Mouse (Mus musculus) forebrain, embryonic 15.5 days (tissue): ENCODE measurements around the gene Mex3a. TPM values are rescaled to one million over a fixed set of nuclear protein-coding genes. Genes with fewer than 3 reads are reported as not detected.

Experiments
- ATAC-seq: fragments of 200-750 bp; cut with Nextera tagmentation; replicated peaks from 2 replicates; pipeline ENCODE4 v1.8.0; 2017; ENCODE audit warnings: mild to moderate bottlenecking, moderate TSS enrichment, moderate library complexity
- H3K27ac ChIP-seq: fragments of 300-500 bp; sonication (generic); replicated peaks from 2 replicates; pipeline ENCODE4 v1.5.1; 2015; ENCODE audit warnings: mild to moderate bottlenecking, inconsistent platforms
- H3K27me3 ChIP-seq: fragments of 300-500 bp; sonication (generic); 2 replicates; pipeline ENCODE4 v1.6.1; 2015; ENCODE audit warnings: inconsistent platforms
- H3K36me3 ChIP-seq: fragments of 300-500 bp; sonication (generic); 2 replicates; pipeline ENCODE4 v1.6.1; 2015; ENCODE audit warnings: mild to moderate bottlenecking, inconsistent platforms
- H3K4me1 ChIP-seq: fragments of 300-500 bp; sonication (generic); 2 replicates; pipeline ENCODE4 v1.6.1; 2015; ENCODE audit warnings: inconsistent platforms
- H3K4me2 ChIP-seq: fragments of 300-500 bp; sonication (generic); replicated peaks from 2 replicates; pipeline ENCODE4 v1.6.1; 2015; ENCODE audit warnings: mild to moderate bottlenecking, inconsistent platforms
- H3K4me3 ChIP-seq: fragments of 300-500 bp; sonication (generic); 2 replicates; pipeline ENCODE4 v1.5.1; 2015; ENCODE audit warnings: mild to moderate bottlenecking, inconsistent platforms
- H3K9ac ChIP-seq: fragments of 300-500 bp; sonication (generic); replicated peaks from 2 replicates; pipeline ENCODE4 v1.6.1; 2015; ENCODE audit warnings: mild to moderate bottlenecking, inconsistent platforms
- H3K9me3 ChIP-seq: fragments of 300-500 bp; sonication (generic); 2 replicates; pipeline ENCODE4 v1.6.1; 2016; ENCODE audit warnings: inconsistent platforms
- WGBS: fragments of 180-500 bp; shearing (Covaris S2); methylation state at CpG from one replicate; pipeline ENCODE4 v1.1.7; 2015; ENCODE audit warnings: mixed read lengths; 5-methylcytosine and 5-hydroxymethylcytosine counted together
- polyA plus RNA-seq: library from polyadenylated mRNA; unstranded; fragments of >200 nt; fragmentation: Nextera tagmentation; extraction: Ambion mirVana; gene quantifications from 2 replicates; pipeline ENCODE4 v1.2.1, GENCODE M21; 2015

Gene Mex3a
- polyA plus RNA-seq, 1 experiment from 2014 or later = 50.6 TPM

DNA sequence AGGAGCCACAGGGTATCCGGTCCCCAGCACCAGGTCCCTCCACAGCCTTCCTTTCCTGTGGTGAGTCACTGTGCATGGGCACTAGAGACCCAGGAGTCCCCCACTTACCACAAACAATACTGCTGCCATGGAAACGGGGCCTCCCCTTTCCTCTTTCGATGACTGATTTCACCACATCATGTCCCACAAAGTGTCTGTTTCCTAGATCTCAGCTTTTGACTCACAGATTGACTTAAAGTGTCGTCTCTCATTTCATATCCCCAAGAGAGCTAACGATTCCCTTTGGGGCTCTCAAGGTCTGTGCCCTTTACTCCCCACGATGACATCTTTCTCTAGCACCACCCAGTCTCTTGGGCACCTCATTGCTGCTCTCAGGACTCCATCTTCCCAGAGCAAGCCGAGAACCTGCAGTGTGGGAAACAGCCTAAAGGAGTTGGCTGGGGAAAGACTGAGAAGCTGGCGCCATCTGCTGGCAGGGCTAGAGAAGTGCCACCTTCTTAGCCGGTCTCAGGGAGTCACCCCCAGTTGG lies 10.3 kb upstream of the Mex3a start:
- Histone ChIP-seq H3K9me3 (no peaks in the 10 kb centered on the region), H3K4me1 (peaks cover 23% of the 10 kb centered on the region), H3K9ac (no peak overlapping the region), H3K4me3 (no peak overlapping the region), H3K27ac (no peak overlapping the region), H3K4me2 (no peak overlapping the region), H3K36me3 (peaks cover 15% of the 10 kb centered on the region), H3K27me3 (no peaks in the 10 kb centered on the region)
- no peak for ATAC-seq
- WGBS = 31% methylated on average over 9 of the region's 9 CpGs

DNA sequence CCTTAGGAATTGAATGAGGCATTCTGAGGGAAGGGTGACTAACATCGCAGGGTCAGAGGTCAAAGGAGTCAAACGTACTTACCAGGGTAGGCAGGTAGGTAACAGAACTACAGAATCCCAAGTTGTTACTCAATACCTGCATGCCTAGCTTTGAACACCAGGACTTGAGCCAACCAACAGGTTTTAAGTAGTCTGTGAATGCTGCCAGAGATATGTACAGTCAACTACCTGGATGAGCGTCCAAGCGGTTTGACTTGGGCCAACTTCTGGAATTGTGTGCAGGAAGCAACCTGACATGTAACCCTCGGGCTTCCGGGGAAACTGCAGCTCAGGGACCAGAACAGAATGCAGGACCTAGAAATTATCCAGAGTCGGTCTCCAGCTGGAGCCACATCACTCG lies 9.2 kb upstream of the Mex3a start:
- no peak for ATAC-seq
- H3K4me2 ChIP-seq = no peak overlapping the region
- H3K4me3 ChIP-seq = no peak overlapping the region
- 90% methylated on average over 8 of the region's 8 CpGs for WGBS
- H3K9ac ChIP-seq = no peak overlapping the region
- H3K9me3 ChIP-seq = no peaks in the 10 kb centered on the region
- peaks cover 34% of the 10 kb centered on the region for H3K4me1 ChIP-seq
- H3K27me3 ChIP-seq = no peaks in the 10 kb centered on the region
- peaks cover 15% of the 10 kb centered on the region for H3K36me3 ChIP-seq
- no peak overlapping the region for H3K27ac ChIP-seq

DNA sequence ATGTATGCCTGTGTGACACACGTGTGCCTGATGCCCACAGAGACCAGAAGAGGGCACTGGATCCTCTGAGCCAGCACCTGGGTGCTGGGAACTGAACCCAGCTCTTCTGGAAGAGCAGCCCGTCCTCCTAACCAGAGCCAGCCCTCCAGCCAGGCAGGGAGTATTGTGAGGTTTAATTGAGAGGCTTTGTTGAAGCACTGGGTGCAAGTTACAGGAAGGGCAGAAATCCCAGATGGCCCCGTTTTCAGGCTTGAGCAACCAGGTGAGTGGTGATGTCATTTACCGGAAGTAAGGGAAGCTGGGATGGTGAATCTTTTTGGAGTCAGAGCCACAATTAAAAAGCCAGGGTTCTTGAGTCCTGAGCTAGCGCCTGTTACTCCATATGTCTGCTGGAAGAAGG lies 7.2 kb upstream of the Mex3a start:
- peaks cover 53% of the 10 kb centered on the region for H3K4me1 ChIP-seq

DNA sequence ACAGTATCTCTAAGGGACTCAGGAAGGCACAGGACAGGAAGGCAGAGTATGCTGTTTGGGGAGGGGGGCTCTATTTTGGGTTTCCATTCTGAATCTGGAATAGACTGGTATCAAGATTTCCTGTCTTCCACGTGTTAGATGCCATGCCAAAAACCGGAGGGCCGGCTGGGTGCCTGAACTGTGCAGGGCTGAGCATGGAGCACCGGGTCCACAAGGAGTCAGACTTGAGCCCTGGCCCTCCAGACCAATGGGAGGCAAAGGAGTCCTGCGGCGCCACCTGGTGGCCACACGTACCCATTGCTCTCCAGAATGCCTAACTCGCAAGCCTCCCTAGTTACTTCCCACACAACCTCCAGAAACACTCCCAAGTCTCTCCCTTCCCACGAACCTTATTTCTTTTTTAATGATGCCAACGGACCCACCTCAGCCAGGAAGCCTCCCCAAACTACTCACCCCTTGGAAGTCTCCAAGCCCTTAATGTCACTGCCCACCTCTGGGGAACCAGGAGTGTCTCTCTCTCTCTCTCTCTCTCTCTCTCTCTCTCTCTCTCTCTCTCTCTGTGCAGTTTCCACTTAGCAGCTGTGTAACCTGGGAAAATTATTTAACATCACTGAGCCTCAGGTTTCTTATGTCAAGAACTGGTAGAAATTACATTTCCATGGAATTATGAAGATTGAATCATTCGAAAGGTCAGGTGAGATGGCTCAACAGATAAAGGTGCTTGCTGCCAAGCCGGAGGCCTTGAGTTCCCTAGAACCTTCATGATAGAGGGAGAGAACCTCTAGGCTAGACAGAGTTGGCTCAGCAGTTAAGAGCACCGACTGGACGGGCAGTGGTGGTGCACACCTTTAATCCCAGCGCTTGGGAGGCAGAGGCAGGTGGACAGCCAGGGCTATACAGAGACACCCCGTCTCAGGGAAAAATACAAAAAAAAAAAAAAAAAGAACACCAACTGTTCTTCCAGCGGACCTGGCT lies 5.8 kb upstream of the Mex3a start:
- peaks cover 15% of the 10 kb centered on the region for H3K36me3 ChIP-seq
- peak overlapping the region; percentile 26; the same call in 1 of the 2 replicates for H3K9ac ChIP-seq
- peak; percentile 57 for ATAC-seq
- 30% methylated on average over 17 of the region's 17 CpGs for WGBS
- no peaks in the 10 kb centered on the region for H3K9me3 ChIP-seq
- peak overlapping the region; percentile 67 for H3K27ac ChIP-seq
- H3K4me1 ChIP-seq = peaks cover 59% of the 10 kb centered on the region
- no peaks in the 10 kb centered on the region for H3K27me3 ChIP-seq
- H3K4me3 ChIP-seq = peak overlapping the region; percentile 16
- peak overlapping the region; percentile 26 for H3K4me2 ChIP-seq

More for the DNA sequence above, 7.2 kb upstream of the Mex3a start:
- no peak overlapping the region for H3K4me3 ChIP-seq
- H3K27ac ChIP-seq = no peak overlapping the region
- H3K9ac ChIP-seq = no peak overlapping the region
- peaks cover 15% of the 10 kb centered on the region for H3K36me3 ChIP-seq
- no peak for ATAC-seq
- H3K4me2 ChIP-seq = no peak overlapping the region
- WGBS = 89% methylated on average over 5 of the region's 5 CpGs
- no peaks in the 10 kb centered on the region for H3K27me3 ChIP-seq
- no peaks in the 10 kb centered on the region for H3K9me3 ChIP-seq

DNA sequence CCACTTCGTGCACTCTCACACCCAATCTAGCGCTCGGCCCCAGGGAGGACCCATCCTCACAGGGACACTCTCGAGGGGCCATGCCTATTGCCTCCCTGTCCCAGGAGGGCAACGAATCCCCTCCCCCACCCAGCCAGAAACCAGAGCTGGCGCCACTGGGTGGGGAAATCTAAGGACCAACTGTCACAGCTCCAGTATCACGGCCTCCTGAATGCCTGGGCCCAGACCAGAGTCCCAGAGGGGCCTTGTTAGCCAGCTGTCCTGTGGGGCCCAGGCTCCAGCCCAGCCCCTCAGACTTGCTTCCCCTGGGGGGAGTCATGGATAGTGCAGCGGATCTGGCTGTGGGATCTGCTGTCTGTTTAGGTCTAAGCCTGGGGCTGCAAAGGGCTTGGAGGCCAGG lies 4.6 kb upstream of the Mex3a start:
- Histone ChIP-seq H3K27me3 (no peaks in the 10 kb centered on the region), H3K27ac (peak overlapping the region; percentile 67), H3K9me3 (no peaks in the 10 kb centered on the region), H3K4me2 (peak overlapping the region; percentile 38), H3K4me1 (peaks cover 59% of the 10 kb centered on the region), H3K4me3 (peak overlapping the region; percentile 18), H3K36me3 (peaks cover 15% of the 10 kb centered on the region), H3K9ac (peak overlapping the region; percentile 40)
- ATAC-seq = no peak
- 39% methylated on average over 8 of the region's 8 CpGs for WGBS

DNA sequence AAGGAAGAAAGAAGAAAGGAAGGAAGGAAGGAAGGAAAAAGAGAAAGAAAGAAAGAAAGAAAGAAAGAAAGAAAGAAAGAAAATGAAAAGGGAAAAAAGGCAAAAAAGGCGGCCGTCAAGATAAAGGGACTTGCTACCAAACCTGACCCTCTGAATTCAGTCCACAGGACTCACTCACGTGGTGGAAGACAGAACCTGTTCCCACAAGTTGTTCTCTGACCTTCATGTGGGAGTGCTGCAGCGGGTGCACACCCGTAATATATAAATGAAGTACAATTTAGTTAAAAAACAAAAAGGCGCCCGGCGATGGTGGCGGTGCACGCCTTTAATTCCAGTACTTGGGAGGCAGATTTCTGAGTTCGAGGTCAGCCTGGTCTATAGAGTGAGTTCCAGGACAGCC lies 3.5 kb upstream of the Mex3a start:
- H3K36me3 ChIP-seq = peaks cover 10% of the 10 kb centered on the region; the same call in 1 of the 2 replicates
- peaks cover 59% of the 10 kb centered on the region for H3K4me1 ChIP-seq
- peak overlapping the region; percentile 91 for H3K4me2 ChIP-seq
- WGBS = 76% methylated on average over 11 of the region's 11 CpGs
- no peak overlapping the region; the same call in 1 of the 2 replicates for H3K4me3 ChIP-seq
- no peaks in the 10 kb centered on the region for H3K27me3 ChIP-seq
- no peaks in the 10 kb centered on the region for H3K9me3 ChIP-seq
- no peak for ATAC-seq
- H3K27ac ChIP-seq = peak overlapping the region; percentile 100; the same call in 1 of the 2 replicates
- H3K9ac ChIP-seq = peak overlapping the region; percentile 99; the same call in 1 of the 2 replicates

DNA sequence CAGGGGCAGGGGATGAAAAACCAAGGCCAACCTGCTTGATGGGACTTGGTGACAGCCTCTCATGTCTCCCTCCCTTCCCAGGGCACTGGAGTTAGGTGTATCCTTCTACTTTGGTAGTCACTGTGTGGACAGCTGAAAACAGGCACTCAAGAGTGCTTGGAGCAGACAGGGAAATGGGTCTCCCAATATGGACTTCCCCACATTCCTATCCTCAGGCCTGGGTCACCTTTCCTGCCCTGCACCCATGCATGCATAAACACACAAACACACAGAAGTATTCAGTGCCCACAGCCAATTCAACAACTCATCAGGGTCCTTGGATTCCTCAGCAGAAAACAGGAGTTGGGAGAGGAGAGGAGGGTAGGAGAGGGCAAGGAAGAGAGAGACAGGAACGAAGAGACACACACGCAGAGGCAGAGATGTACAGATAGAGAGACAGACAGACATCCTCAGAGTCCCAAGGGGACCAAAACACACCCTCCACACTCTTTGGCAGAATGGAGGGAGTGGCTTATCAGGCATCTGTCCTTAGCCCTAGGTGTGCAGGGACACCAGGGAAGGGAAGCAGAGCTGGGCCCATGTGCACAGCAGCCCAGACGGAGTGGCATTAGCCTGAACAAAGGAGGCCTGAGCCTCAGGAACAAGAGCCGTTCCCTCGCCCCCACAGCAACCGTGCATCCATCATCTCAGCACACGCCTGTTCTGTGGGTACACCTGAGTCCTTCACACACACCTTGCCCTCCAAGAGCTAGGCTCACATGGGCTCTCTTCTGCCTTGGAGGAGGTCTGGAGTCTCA lies 2.8 kb upstream of the Mex3a start:
- H3K27me3 ChIP-seq = no peaks in the 10 kb centered on the region

DNA sequence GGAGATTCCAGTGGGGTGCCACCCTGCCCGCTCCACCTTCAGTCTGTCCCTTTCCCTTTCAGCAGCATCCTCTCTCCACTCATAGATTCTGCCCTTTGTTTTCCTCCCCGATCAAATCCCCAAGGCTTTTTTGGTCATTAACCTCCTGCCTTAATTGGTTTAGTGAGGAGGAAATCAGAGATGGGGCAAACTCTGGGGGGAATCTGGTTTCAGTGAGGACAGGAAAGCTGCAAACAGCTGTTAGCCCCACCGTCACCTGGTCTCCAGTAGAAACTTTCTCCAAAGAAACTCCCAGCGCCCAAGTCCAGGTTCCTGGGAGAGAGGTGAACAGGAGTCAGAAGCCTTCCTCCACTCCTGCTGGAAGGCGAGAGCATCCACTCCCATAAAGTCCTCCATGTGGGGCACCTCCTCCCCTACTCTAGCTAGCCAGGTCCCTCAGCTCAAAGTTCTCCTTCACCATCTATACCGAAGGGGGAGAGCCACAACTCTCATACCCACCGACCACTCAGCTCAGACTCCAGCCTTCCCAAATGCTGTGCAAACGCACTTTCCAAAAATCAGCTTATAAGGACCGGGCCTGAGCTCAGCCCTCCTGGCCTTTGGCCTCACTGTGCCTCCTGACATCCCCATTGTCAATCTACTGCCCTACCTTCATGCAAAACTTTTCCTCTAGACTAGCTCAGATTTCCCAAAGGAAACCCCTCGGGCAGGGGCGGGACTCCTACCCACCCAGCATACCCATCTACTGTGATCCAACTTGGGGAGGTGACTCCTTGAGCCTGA lies 1.9 kb upstream of the Mex3a start:
- no peak for ATAC-seq
- Histone ChIP-seq H3K36me3 (no peaks in the 10 kb centered on the region), H3K27me3 (no peaks in the 10 kb centered on the region), H3K9me3 (no peaks in the 10 kb centered on the region), H3K4me2 (peak overlapping the region; percentile 91), H3K9ac (peak overlapping the region; percentile 99), H3K27ac (peak overlapping the region; percentile 100), H3K4me1 (peaks cover 67% of the 10 kb centered on the region), H3K4me3 (peak overlapping the region; percentile 93)
- WGBS = 5% methylated on average over 11 of the region's 11 CpGs

More for the DNA sequence above, 2.8 kb upstream of the Mex3a start:
- H3K4me3 ChIP-seq = peak overlapping the region; percentile 93
- peak overlapping the region; percentile 91 for H3K4me2 ChIP-seq
- peak overlapping the region; percentile 100 for H3K27ac ChIP-seq
- WGBS = 16% methylated on average over 7 of the region's 7 CpGs
- no peak for ATAC-seq
- peaks cover 61% of the 10 kb centered on the region for H3K4me1 ChIP-seq
- H3K9me3 ChIP-seq = no peaks in the 10 kb centered on the region
- H3K9ac ChIP-seq = peak overlapping the region; percentile 99
- H3K36me3 ChIP-seq = peaks cover 7% of the 10 kb centered on the region; the same call in 1 of the 2 replicates

DNA sequence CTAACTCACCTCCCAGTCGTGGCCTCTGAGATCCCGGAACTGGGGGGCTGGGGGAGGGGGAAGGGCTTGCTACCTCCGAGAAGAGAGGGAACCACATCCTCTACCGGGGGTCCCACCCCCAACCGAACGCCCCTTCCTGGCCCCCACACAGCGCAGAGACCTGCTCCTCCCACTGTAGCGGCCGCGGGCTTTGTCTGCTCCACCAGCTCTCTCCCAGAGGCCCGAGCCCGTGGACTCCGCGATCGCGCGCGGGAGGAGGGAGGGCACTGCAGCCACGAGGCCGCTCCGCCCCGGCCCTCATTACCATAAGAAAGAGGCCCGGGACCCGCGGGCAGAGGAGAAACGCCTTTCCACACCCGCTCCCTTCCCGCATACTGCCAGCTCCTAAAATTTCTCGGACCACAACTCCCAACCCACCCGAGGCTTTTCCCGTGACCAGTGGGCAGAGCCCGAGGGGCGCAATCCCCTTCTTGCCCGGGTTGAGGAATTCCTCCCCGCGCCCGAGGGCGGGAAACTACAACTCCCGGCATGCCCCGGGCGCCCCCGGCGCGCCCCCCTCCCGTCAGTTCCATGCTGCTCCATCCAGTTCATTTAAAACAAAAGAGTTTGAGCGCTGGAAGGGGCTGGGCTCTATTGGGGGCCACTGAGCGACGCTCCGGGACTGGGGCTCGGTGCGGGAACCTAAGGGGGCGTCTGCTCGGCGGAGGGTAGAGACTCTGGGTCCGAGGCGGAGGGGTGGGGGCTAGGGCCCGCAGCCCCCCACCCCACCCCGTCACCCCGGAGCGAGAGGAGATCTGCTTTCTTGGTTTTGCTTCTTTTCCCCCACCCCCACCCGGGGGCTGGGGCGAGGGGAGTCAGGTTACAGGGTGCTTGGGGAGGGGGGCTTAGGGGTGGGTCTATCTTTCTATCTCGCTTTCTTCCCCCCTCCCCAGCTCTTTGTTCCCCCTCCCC lies 572 bp upstream of the Mex3a start:
- Histone ChIP-seq H3K9ac (peak overlapping the region; percentile 99), H3K4me1 (peaks cover 67% of the 10 kb centered on the region), H3K4me2 (peak overlapping the region; percentile 91), H3K4me3 (peak overlapping the region; percentile 93), H3K27ac (peak overlapping the region; percentile 100), H3K27me3 (no peaks in the 10 kb centered on the region), H3K9me3 (no peaks in the 10 kb centered on the region), H3K36me3 (peaks cover 7% of the 10 kb centered on the region)
- ATAC-seq = peak; percentile 86
- 1% methylated on average over 56 of the region's 63 CpGs for WGBS

DNA sequence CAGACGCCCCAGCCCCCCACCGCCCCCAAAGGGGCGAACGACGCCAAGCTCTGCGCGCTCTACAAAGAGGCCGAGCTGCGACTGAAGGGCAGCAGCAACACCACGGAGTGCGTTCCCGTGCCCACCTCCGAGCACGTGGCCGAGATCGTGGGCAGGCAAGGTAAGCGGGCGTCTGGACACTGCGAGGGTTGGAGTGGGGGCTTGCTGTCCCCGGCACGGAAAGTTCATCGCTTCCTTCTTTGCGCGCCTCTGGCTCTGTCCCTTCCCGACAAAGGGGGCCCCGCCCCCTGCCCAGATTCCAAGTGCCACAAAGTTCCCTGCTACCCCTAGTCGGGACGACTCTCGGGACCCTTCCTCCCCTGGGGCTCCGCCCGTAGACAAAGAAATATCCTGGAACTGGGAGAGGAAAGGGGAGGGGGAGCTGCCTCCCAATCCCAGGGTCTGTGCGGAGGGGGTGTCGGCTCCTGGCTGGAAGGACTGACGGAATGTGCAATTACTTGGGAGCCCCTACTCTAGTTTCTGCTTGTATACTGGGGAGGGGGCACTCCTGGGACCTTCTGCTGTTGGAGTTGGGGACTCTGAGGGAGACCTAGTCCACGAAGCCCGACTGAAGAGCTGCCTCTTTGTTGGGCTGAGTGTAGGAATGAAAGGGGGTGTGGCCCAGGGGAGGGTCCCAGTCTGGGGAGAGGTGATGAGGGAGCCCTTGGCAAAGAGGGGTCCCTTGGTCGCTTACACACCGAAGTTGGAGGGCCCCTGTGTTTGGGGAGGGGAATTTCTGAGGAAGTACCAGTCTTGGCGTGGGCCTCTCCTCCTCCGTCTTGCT lies 705 bp downstream of the Mex3a start:
- ATAC-seq = peak; percentile 52
- Histone ChIP-seq H3K27me3 (no peaks in the 10 kb centered on the region), H3K36me3 (peaks cover 20% of the 10 kb centered on the region), H3K4me1 (peaks cover 68% of the 10 kb centered on the region), H3K9me3 (no peaks in the 10 kb centered on the region), H3K9ac (peak overlapping the region; percentile 99), H3K4me2 (peak overlapping the region; percentile 93), H3K27ac (peak overlapping the region; percentile 100), H3K4me3 (peak overlapping the region; percentile 93)
- under 1% methylated on average over 40 of the region's 40 CpGs for WGBS
